Mouse (Mus musculus): ENCODE measurements around the gene Cbl. TPM values are rescaled to one million over a fixed set of nuclear protein-coding genes. Genes with fewer than 3 reads are reported as not detected.

Cbl gene
- polyA plus RNA-seq, 1 experiment, result 16.0 TPM

- DNase-seq (ENCODE audit: low spot score), result no peak
These were observed 127.7 kb downstream of the Cbl start for GRCm38 (mm10) chr9:44106182-44106581.

- no peak for DNase-seq (ENCODE audit: low spot score)
These were observed 128.1 kb downstream of the Cbl start for GRCm38 (mm10) chr9:44105781-44106180.

- no peak for DNase-seq (ENCODE audit: low spot score)
These were observed 129.0 kb downstream of the Cbl start for GRCm38 (mm10) chr9:44104881-44105280.

- no peak for DNase-seq (ENCODE audit: low spot score)
These were observed 132.4 kb downstream of the Cbl start, which contains the start of gene Mfrp for GRCm38 (mm10) chr9:44101490-44101889. TSS of gene Mfrp (plus strand) at chr9:44101729.

- DNase-seq (ENCODE audit: low spot score), result no peak
These were observed 137.3 kb downstream of the Cbl start for GRCm38 (mm10) chr9:44096536-44096935.

GRCm38 (mm10) chr9:44095781-44096180 lies 138.1 kb downstream of the Cbl start:
- DNase-seq (ENCODE audit: low spot score), result no peak

GRCm38 (mm10) chr9:44094737-44095136 lies 139.1 kb downstream of the Cbl start:
- DNase-seq (ENCODE audit: low spot score), result no peak

- DNase-seq (ENCODE audit: low spot score), result no peak
These were observed 140.0 kb downstream of the Cbl start for GRCm38 (mm10) chr9:44093612-44094503.

Other genes with a start within 250 kb of the Cbl start
- gene Thy1, start 190.7 kb downstream of the Cbl start, polyA plus RNA-seq (2012; rRNA removed), result 93.6 and 128 TPM in 2 replicates
- 5.8 and 12.5 TPM in 2 replicates for gene Usp2, start 167.0 kb downstream of the Cbl start, polyA plus RNA-seq (2012; rRNA removed)
- gene Mfrp, start 132.3 kb downstream of the Cbl start, polyA plus RNA-seq (2012; rRNA removed), result 0.13 and 0.21 TPM in 2 replicates
- 27.2 and 31.4 TPM in 2 replicates for gene C1qtnf5, start 126.8 kb downstream of the Cbl start, polyA plus RNA-seq (2012; rRNA removed)
- gene Gm49380, start 120.5 kb downstream of the Cbl start, polyA plus RNA-seq (2012; rRNA removed), result 0.27 and 0.36 TPM in 2 replicates
- 14.5 and 20.5 TPM in 2 replicates for gene Rnf26, start 120.5 kb downstream of the Cbl start, polyA plus RNA-seq (2012; rRNA removed)
- gene Mcam, start 99.6 kb downstream of the Cbl start, polyA plus RNA-seq (2012; rRNA removed), result 182 and 219 TPM in 2 replicates
- gene Ccdc153, start 6.6 kb upstream of the Cbl start, polyA plus RNA-seq (2012; rRNA removed), result not detected in 2 replicates
- 0.21 and 0.24 TPM in 2 replicates for gene Pdzd3, start 17.4 kb upstream of the Cbl start, polyA plus RNA-seq (2012; rRNA removed)
- gene Nlrx1, start 34.5 kb upstream of the Cbl start, polyA plus RNA-seq (2012; rRNA removed), result 9.6 and 13.0 TPM in 2 replicates
- gene Abcg4, start 54.6 kb upstream of the Cbl start, polyA plus RNA-seq (2012; rRNA removed), result 7.6 and 8.9 TPM in 2 replicates
- gene Hinfp, start 71.6 kb upstream of the Cbl start, polyA plus RNA-seq (2012; rRNA removed), result 20.2 and 22.7 TPM in 2 replicates
- gene C2cd2l, start 86.2 kb upstream of the Cbl start, polyA plus RNA-seq (2012; rRNA removed), result 30.5 and 31.4 TPM in 2 replicates
- 24.7 and 25.8 TPM in 2 replicates for gene Dpagt1, start 92.0 kb upstream of the Cbl start, polyA plus RNA-seq (2012; rRNA removed)
- 19.8 and 22.1 TPM in 2 replicates for gene H2afx, start 100.6 kb upstream of the Cbl start, polyA plus RNA-seq (2012; rRNA removed)
- 34.4 and 40.7 TPM in 2 replicates for gene Hmbs, start 110.2 kb upstream of the Cbl start, polyA plus RNA-seq (2012; rRNA removed)
- 22.0 and 26.8 TPM in 2 replicates for gene Vps11, start 127.6 kb upstream of the Cbl start, polyA plus RNA-seq (2012; rRNA removed)
- 34.4 and 35.3 TPM in 2 replicates for gene Hyou1, start 145.4 kb upstream of the Cbl start, polyA plus RNA-seq (2012; rRNA removed)
- 20.0 and 22.2 TPM in 2 replicates for gene Slc37a4, start 162.8 kb upstream of the Cbl start, polyA plus RNA-seq (2012; rRNA removed)
- gene Rps25, start 173.1 kb upstream of the Cbl start, polyA plus RNA-seq (2012; rRNA removed), result 1,336 and 1,393 TPM in 2 replicates
- gene Trappc4, start 173.6 kb upstream of the Cbl start, polyA plus RNA-seq (2012; rRNA removed), result 55.6 and 68.6 TPM in 2 replicates
- gene Ccdc84, start 184.5 kb upstream of the Cbl start, polyA plus RNA-seq (2012; rRNA removed), result 33.7 and 47.1 TPM in 2 replicates
- gene Foxr1, start 207.1 kb upstream of the Cbl start, polyA plus RNA-seq (2012; rRNA removed), result 0.28 and 0.63 TPM in 2 replicates
- 788 and 1,023 TPM in 2 replicates for gene Upk2, start 220.9 kb upstream of the Cbl start, polyA plus RNA-seq (2012; rRNA removed)
- 11.1 and 29.7 TPM in 2 replicates for gene Bcl9l, start 248.8 kb upstream of the Cbl start, polyA plus RNA-seq (2012; rRNA removed)